Mouse (Mus musculus) kidney, adult 8-10 months (tissue): ENCODE results near the gene Irf9.
A peak's percentile ranks its signal among the peaks of the same experiment; 100 is the strongest.

ENCODE experiments used
- DNase-seq, 2 experiments: peaks; one replicate each; pipeline ENCODE4 v3.0.0; 2022

The Irf9 gene

GRCm38 (mm10) chr14:55603271-55603632 lies at the start of gene Irf9:
TSS of gene Irf9 (plus strand) at chr14:55603571.
- no peak for DNase-seq

GRCm38 (mm10) chr14:55554635-55555034 lies 48.7 kb upstream of the Irf9 start:
- no peak for DNase-seq

- DNase-seq: no peak
Observed at GRCm38 (mm10) chr14:55555788-55556187, 47.6 kb upstream of the Irf9 start.

GRCm38 (mm10) chr14:55557003-55557402 lies 46.4 kb upstream of the Irf9 start:
- DNase-seq: peak; percentile 89 to 90

- DNase-seq: peak in 1 of 2 experiments; percentile 39
Observed at GRCm38 (mm10) chr14:55557587-55557986, 45.8 kb upstream of the Irf9 start.

- DNase-seq: no peak
Observed at GRCm38 (mm10) chr14:55558740-55559448, 44.5 kb upstream of the Irf9 start.

GRCm38 (mm10) chr14:55559799-55560201 lies 43.6 kb upstream of the Irf9 start, which contains the start of gene Dcaf11:
TSS of gene Dcaf11 (plus strand) at chr14:55560006.
- DNase-seq: peak; percentile 95 to 97

GRCm38 (mm10) chr14:55560202-55561073 lies 42.9 kb upstream of the Irf9 start, which contains the start of gene A730061H03Rik:
TSS of gene A730061H03Rik (minus strand) at chr14:55560406.
- DNase-seq: peak; percentile 98 to 99

- DNase-seq: no peak
Observed at GRCm38 (mm10) chr14:55561860-55562259, 41.5 kb upstream of the Irf9 start.

- DNase-seq: no peak
Observed at GRCm38 (mm10) chr14:55563249-55563648, 40.1 kb upstream of the Irf9 start.

GRCm38 (mm10) chr14:55565748-55566147 lies 37.6 kb upstream of the Irf9 start:
- DNase-seq: no peak

GRCm38 (mm10) chr14:55567496-55567895 lies 35.9 kb upstream of the Irf9 start:
- DNase-seq: peak in 1 of 2 experiments; percentile 50

GRCm38 (mm10) chr14:55570588-55570987 lies 32.8 kb upstream of the Irf9 start:
- DNase-seq: no peak

- no peak for DNase-seq
Observed at GRCm38 (mm10) chr14:55571760-55572159, 31.6 kb upstream of the Irf9 start.

- DNase-seq: no peak
Observed at GRCm38 (mm10) chr14:55575302-55575701, 28.1 kb upstream of the Irf9 start, which contains the start of gene Fitm1. TSS of gene Fitm1 (plus strand) at chr14:55575617.

GRCm38 (mm10) chr14:55575711-55576110 lies 27.7 kb upstream of the Irf9 start:
- peak in 1 of 2 experiments; percentile 47 for DNase-seq

GRCm38 (mm10) chr14:55576376-55576775 lies 27.0 kb upstream of the Irf9 start:
- no peak for DNase-seq

GRCm38 (mm10) chr14:55577871-55578667 lies 25.3 kb upstream of the Irf9 start, which contains the start of gene Psme1:
TSS of gene Psme1 (plus strand) at chr14:55578123.
- DNase-seq: peak; percentile 75 to 77

- DNase-seq: peak; percentile 71 to 76
Observed at GRCm38 (mm10) chr14:55578668-55579269, 24.6 kb upstream of the Irf9 start.

GRCm38 (mm10) chr14:55579511-55580496 lies 23.6 kb upstream of the Irf9 start:
- DNase-seq: no peak

- DNase-seq: no peak
Observed at GRCm38 (mm10) chr14:55580731-55581130, 22.6 kb upstream of the Irf9 start.
